In genomic region chr17:56655311-56655710, GRCm38 (mm10) we compare ENCODE assay signal across 27 mouse cellular contexts. TPM values are rescaled to one million over a fixed set of nuclear protein-coding genes. Genes with fewer than 3 reads are reported as not detected.
DNase-seq lines count a peak whose midpoint lies in the region; ATAC-seq and TF ChIP-seq lines count a peak whose summit lies in the region.
"Had no signal": no experiment of that assay in that cellular context is flagged by ENCODE, and none has a peak within 500 bp of the region (broad histone marks: within the 10 kb centered on the region; RNA-seq: fewer than 3 reads in every experiment).

No protein-coding gene starts in this region.

- TF ChIP-seq CTCF in heart, postnatal 0 days (IDR thresholded peaks at IDR 0.05; ENCODE audit: low read depth): no peak
- TF ChIP-seq CTCF in cerebellum, adult 2 months (IDR thresholded peaks at IDR 0.05; ENCODE audit: borderline replicate concordance, insufficient read depth, low read depth, low read length): no peak

- no peaks in the 10 kb centered on the region for H3K36me3 ChIP-seq in heart, postnatal 0 days (replicated peaks; ENCODE audit: control insufficient read depth, insufficient read depth, low read length)
- no peaks in the 10 kb centered on the region for H3K36me3 ChIP-seq in kidney, embryonic 15.5 days
- H3K36me3 ChIP-seq: embryonic facial prominence, embryonic 10.5 days; embryonic facial prominence, embryonic 13.5 days; forebrain, embryonic 12.5 days; forebrain, embryonic 15.5 days; heart, embryonic 10.5 days; heart, embryonic 13.5 days; hindbrain, embryonic 12.5 days; hindbrain, embryonic 15.5 days had no signal

- no peak overlapping the region for H3K27ac ChIP-seq in heart, postnatal 0 days (ENCODE audit: low read depth)
- H3K27ac ChIP-seq in kidney, embryonic 15.5 days: no peak overlapping the region
- H3K27ac ChIP-seq in cerebellum, adult 2 months (ENCODE audit: insufficient read depth, low read length): no peak overlapping the region
- H3K27ac ChIP-seq: embryonic facial prominence, embryonic 10.5 days; embryonic facial prominence, embryonic 13.5 days; forebrain, embryonic 12.5 days; forebrain, embryonic 15.5 days; heart, embryonic 10.5 days; heart, embryonic 13.5 days; hindbrain, embryonic 12.5 days; hindbrain, embryonic 15.5 days had no signal

- no peaks in the 10 kb centered on the region for H3K27me3 ChIP-seq in heart, postnatal 0 days (ENCODE audit: control insufficient read depth, insufficient read depth, low read length)
- no peaks in the 10 kb centered on the region for H3K27me3 ChIP-seq in kidney, embryonic 15.5 days
- no peaks in the 10 kb centered on the region for H3K27me3 ChIP-seq in cerebellum, adult 2 months (ENCODE audit: control insufficient read depth, insufficient read depth, low read length)
- H3K27me3 ChIP-seq: embryonic facial prominence, embryonic 13.5 days; forebrain, embryonic 12.5 days; forebrain, embryonic 15.5 days; hindbrain, embryonic 12.5 days; hindbrain, embryonic 15.5 days had no signal

- whole genome bisulfite sequencing in heart, postnatal 0 days: 59% methylated on average over 3 of the region's 3 CpGs
- 76% methylated on average over 3 of the region's 3 CpGs for WGBS in kidney, embryonic 15.5 days
- 69% methylated on average over 3 of the region's 3 CpGs for WGBS in cerebellum, adult 2 months

- DNase-seq in heart, postnatal 0 days (ENCODE audit: low spot score): no peak
- DNase-seq in heart, adult 9 months (ENCODE audit: low spot score in 2 of 2): no peak
- peak; percentile 31 for DNase-seq in ovary, adult 18-20 months (ENCODE audit: low spot score)
- DNase-seq in ovary, postnatal 14 days (ENCODE audit: low spot score): no peak
- peak; percentile 38 for DNase-seq in adrenal gland, postnatal 10 days
- peak; percentile 18 for DNase-seq in adrenal gland, postnatal 25 days
- no peak for DNase-seq in cerebellum, adult 2 months
- DNase-seq: cerebellum, adult 11 months; cerebellum, adult 8-10 months; cerebellum, postnatal 10 days; cerebellum, postnatal 36 days; embryo, embryonic 11 days; gastrocnemius, postnatal 25 days had no signal

- H3K4me3 ChIP-seq in heart, postnatal 0 days (ENCODE audit: low read depth, low read length): no peak overlapping the region
- no peak overlapping the region for H3K4me3 ChIP-seq in kidney, embryonic 15.5 days (replicated peaks)
- no peak overlapping the region for H3K4me3 ChIP-seq in cerebellum, adult 2 months (replicated peaks; ENCODE audit: insufficient read depth, low read depth, low read length)
- H3K4me3 ChIP-seq: embryonic facial prominence, embryonic 10.5 days; embryonic facial prominence, embryonic 13.5 days; erythroblast, embryonic 14.5 days; forebrain, embryonic 12.5 days; forebrain, embryonic 15.5 days; heart, embryonic 10.5 days; heart, embryonic 13.5 days; hindbrain, embryonic 12.5 days; hindbrain, embryonic 15.5 days had no signal

- ATAC-seq in heart, postnatal 0 days (ENCODE audit: insufficient read depth, low read depth): 0 out of 2 replicates have a peak, but pooled peaks have one; percentile 27
- no peak for ATAC-seq in kidney, embryonic 15.5 days (replicated peaks; ENCODE audit: low FRiP score)
- ATAC-seq: CD4-positive, CD25-positive, alpha-beta regulatory T cell, adult 4 months; forebrain, embryonic 15.5 days had no signal

- H3K9me3 ChIP-seq in heart, postnatal 0 days (replicated peaks; ENCODE audit: control insufficient read depth, low read length): no peaks in the 10 kb centered on the region
- no peaks in the 10 kb centered on the region for H3K9me3 ChIP-seq in kidney, embryonic 15.5 days (replicated peaks)
- H3K9me3 ChIP-seq: embryonic facial prominence, embryonic 10.5 days; embryonic facial prominence, embryonic 13.5 days; forebrain, embryonic 12.5 days; forebrain, embryonic 15.5 days; heart, embryonic 10.5 days; heart, embryonic 13.5 days; hindbrain, embryonic 12.5 days; hindbrain, embryonic 15.5 days had no signal

- no peak overlapping the region for H3K4me2 ChIP-seq in heart, postnatal 0 days (ENCODE audit: low read depth, low read length)
- no peak overlapping the region for H3K4me2 ChIP-seq in kidney, embryonic 15.5 days
- H3K4me2 ChIP-seq: embryonic facial prominence, embryonic 13.5 days; forebrain, embryonic 12.5 days; forebrain, embryonic 15.5 days; heart, embryonic 13.5 days; hindbrain, embryonic 12.5 days; hindbrain, embryonic 15.5 days had no signal

- no peak overlapping the region for H3K9ac ChIP-seq in heart, postnatal 0 days (replicated peaks; ENCODE audit: low read depth, low read length)
- no peak overlapping the region for H3K9ac ChIP-seq in kidney, embryonic 15.5 days
- H3K9ac ChIP-seq: embryonic facial prominence, embryonic 13.5 days; forebrain, embryonic 12.5 days; forebrain, embryonic 15.5 days; heart, embryonic 13.5 days; hindbrain, embryonic 12.5 days; hindbrain, embryonic 15.5 days had no signal

- TF ChIP-seq POLR2A in cerebellum, adult 2 months (IDR thresholded peaks at IDR 0.05; ENCODE audit: borderline replicate concordance, insufficient read depth, low read length): no peak

- no peak for TF ChIP-seq EP300 in heart, postnatal 0 days (IDR thresholded peaks at IDR 0.05; ENCODE audit: low read depth)

- no peaks in the 10 kb centered on the region for H3K4me1 ChIP-seq in heart, postnatal 0 days (ENCODE audit: control insufficient read depth, insufficient read depth)
- peaks cover 10% of the 10 kb centered on the region; the same call in 1 of the 2 replicates for H3K4me1 ChIP-seq in kidney, embryonic 15.5 days
- no peaks in the 10 kb centered on the region for H3K4me1 ChIP-seq in cerebellum, adult 2 months (ENCODE audit: control insufficient read depth, insufficient read depth, low read length)
- H3K4me1 ChIP-seq: embryonic facial prominence, embryonic 10.5 days; embryonic facial prominence, embryonic 13.5 days; forebrain, embryonic 12.5 days; forebrain, embryonic 15.5 days; heart, embryonic 13.5 days; hindbrain, embryonic 15.5 days had no signal

RNA-seq across cellular contexts. Expression of gene Ranbp3, which starts 17.8 kb away (rescaled TPM):
- total RNA-seq in heart, postnatal 0 days (2014; rRNA removed; ENCODE audit: low replicate concordance): 60.9 and 64.7 TPM in 2 replicates
- 38.8 and 40.6 TPM in 2 replicates for polyA plus RNA-seq in heart, postnatal 0 days (2015; fragmentation: Nextera tagmentation; extraction: Ambion mirVana)
- total RNA-seq in adrenal gland, postnatal 10 days (2021): 10 to 100 TPM; 56.6 to 62.0 TPM
- 79.7 and 80.3 TPM in 2 replicates for total RNA-seq in adrenal gland, postnatal 25 days (2021)
- 87.9 and 99.2 TPM in 2 replicates for polyA plus RNA-seq in kidney, embryonic 15.5 days (2015; fragmentation: Nextera tagmentation; extraction: Ambion mirVana)
- 122 and 125 TPM in 2 replicates for polyA plus RNA-seq in cerebellum, adult 2 months (2012; rRNA removed)

RNA-seq across cellular contexts. Expression of gene Catsperd, which starts 27.4 kb away (rescaled TPM):
- not detected in 2 replicates for total RNA-seq in heart, postnatal 0 days (2014; rRNA removed; ENCODE audit: low replicate concordance)
- 0.20 and 0.23 TPM in 2 replicates for polyA plus RNA-seq in heart, postnatal 0 days (2015; fragmentation: Nextera tagmentation; extraction: Ambion mirVana)
- 1 to 10 TPM in 1 of 2 experiments, under 1 TPM in 1; 0.66 to 1.1 TPM for total RNA-seq in adrenal gland, postnatal 10 days (2021)
- total RNA-seq in adrenal gland, postnatal 25 days (2021): 3.2 and 4.0 TPM in 2 replicates
- 0.59 and 0.93 TPM in 2 replicates for polyA plus RNA-seq in kidney, embryonic 15.5 days (2015; fragmentation: Nextera tagmentation; extraction: Ambion mirVana)
- polyA plus RNA-seq in cerebellum, adult 2 months (2012; rRNA removed): 1.2 and 1.4 TPM in 2 replicates
- total RNA-seq: gastrocnemius, adult 8-10 months; gastrocnemius, postnatal 25 days; heart, postnatal 25 days; hematopoietic stem cell, adult 5-6 weeks had no signal
- polyA plus RNA-seq: erythroblast, embryonic 14.5 days had no signal

RNA-seq across cellular contexts. Expression of gene Lonp1, which starts 28.6 kb away (rescaled TPM):
- total RNA-seq in heart, postnatal 0 days (2014; rRNA removed; ENCODE audit: low replicate concordance): 109 and 115 TPM in 2 replicates
- 43.6 and 46.4 TPM in 2 replicates for polyA plus RNA-seq in heart, postnatal 0 days (2015; fragmentation: Nextera tagmentation; extraction: Ambion mirVana)
- total RNA-seq in adrenal gland, postnatal 10 days (2021): 100 to 1,000 TPM; 229 to 256 TPM
- 540 and 560 TPM in 2 replicates for total RNA-seq in adrenal gland, postnatal 25 days (2021)
- 59.7 and 63.8 TPM in 2 replicates for polyA plus RNA-seq in kidney, embryonic 15.5 days (2015; fragmentation: Nextera tagmentation; extraction: Ambion mirVana)
- 86.0 and 88.7 TPM in 2 replicates for polyA plus RNA-seq in cerebellum, adult 2 months (2012; rRNA removed)

RNA-seq across cellular contexts. Expression of gene Rpl36, which starts 42.1 kb away (rescaled TPM):
- total RNA-seq in heart, postnatal 0 days (2014; rRNA removed; ENCODE audit: low replicate concordance): 1,192 and 2,008 TPM in 2 replicates
- polyA plus RNA-seq in heart, postnatal 0 days (2015; fragmentation: Nextera tagmentation; extraction: Ambion mirVana): 1,600 and 1,704 TPM in 2 replicates
- 1,000 to 10,000 TPM; 1,095 to 1,101 TPM for total RNA-seq in adrenal gland, postnatal 10 days (2021)
- total RNA-seq in adrenal gland, postnatal 25 days (2021): 836 and 891 TPM in 2 replicates
- 1,888 and 2,013 TPM in 2 replicates for polyA plus RNA-seq in kidney, embryonic 15.5 days (2015; fragmentation: Nextera tagmentation; extraction: Ambion mirVana)
- polyA plus RNA-seq in cerebellum, adult 2 months (2012; rRNA removed): 1,004 and 1,008 TPM in 2 replicates

RNA-seq across cellular contexts. Expression of gene 2410015M20Rik, which starts 45.7 kb away (rescaled TPM):
- 199 and 207 TPM in 2 replicates for total RNA-seq in heart, postnatal 0 days (2014; rRNA removed; ENCODE audit: low replicate concordance)
- polyA plus RNA-seq in heart, postnatal 0 days (2015; fragmentation: Nextera tagmentation; extraction: Ambion mirVana): 527 and 554 TPM in 2 replicates
- total RNA-seq in adrenal gland, postnatal 10 days (2021): 100 to 1,000 TPM; 468 to 485 TPM
- 303 and 325 TPM in 2 replicates for total RNA-seq in adrenal gland, postnatal 25 days (2021)
- 239 and 249 TPM in 2 replicates for polyA plus RNA-seq in kidney, embryonic 15.5 days (2015; fragmentation: Nextera tagmentation; extraction: Ambion mirVana)
- 154 and 169 TPM in 2 replicates for polyA plus RNA-seq in cerebellum, adult 2 months (2012; rRNA removed)

Comparison
In these comparisons a context has a peak if more than half of its experiments do, and no peak if none do; other contexts are left out.
1. DNase-seq: peak in ovary, adult 18-20 months (single experiment), adrenal gland, postnatal 10 days (single experiment) and adrenal gland, postnatal 25 days (single experiment); none in heart, postnatal 0 days (single experiment), heart, adult 9 months (0 of 2), ovary, postnatal 14 days (single experiment) and cerebellum, adult 2 months (0 of 2).